ENCODE assay signal across 7 mouse cellular contexts in the genomic region with DNA sequence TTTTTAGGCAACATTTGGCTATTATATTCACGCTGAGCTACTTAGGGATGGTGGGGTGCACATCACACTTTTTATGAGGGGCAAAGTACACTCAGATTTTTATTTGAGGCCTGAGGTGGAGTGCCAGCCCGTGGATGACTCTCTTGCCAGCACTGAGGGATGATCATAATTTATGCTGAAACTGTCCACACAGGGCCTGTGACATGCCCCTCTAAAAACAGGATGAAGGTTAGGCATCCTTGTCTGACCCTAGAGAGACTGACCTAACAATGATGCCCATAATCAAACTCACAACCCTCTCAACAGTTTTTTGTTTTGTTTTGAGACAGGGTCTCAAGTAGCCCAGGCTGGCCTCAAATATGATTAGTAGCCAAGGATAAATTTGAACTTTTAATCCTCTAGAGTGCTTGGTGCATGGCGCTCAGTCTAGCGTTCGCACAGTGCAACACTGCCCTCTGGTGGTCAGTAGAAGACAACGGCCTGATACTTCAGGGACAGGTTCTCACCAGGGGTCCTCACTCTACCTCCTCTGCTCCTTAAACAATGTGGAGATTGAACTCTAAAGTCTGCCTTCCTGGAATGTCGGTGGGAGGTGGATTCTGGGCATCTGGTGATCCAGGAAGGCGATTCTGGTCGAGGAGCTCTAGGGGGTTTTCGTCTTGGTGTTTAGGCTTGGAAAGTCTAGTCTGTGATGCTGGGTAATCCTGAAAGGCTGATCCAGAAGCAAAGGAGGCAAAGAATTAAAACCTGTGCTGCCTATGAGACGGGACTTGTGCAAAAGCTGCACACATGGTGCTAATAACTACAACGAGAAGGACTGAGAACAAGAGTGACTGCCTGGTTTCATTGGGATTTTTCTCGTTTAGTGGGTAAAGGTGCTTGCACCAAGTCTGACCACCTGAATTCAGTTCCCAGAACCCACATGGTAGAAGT. TPM values are rescaled to one million over a fixed set of nuclear protein-coding genes. Genes with fewer than 3 reads are reported as not detected.
A peak's percentile ranks its signal among the peaks of the same experiment; 100 is the strongest.
DNase-seq lines count a peak whose midpoint lies in the region; ATAC-seq lines count a peak whose summit lies in the region.

No protein-coding gene starts in this region.

- WGBS in hindbrain, embryonic 14.5 days: 22% methylated on average over 13 of the region's 13 CpGs
- WGBS in midbrain, embryonic 11.5 days: 19% methylated on average over 13 of the region's 13 CpGs

- no peak overlapping the region for H3K27ac ChIP-seq in hindbrain, embryonic 14.5 days
- no peak overlapping the region for H3K27ac ChIP-seq in midbrain, embryonic 11.5 days (ENCODE audit: low read depth, low read length)

- no peaks in the 10 kb centered on the region for H3K4me1 ChIP-seq in hindbrain, embryonic 14.5 days (replicated peaks; ENCODE audit: control insufficient read depth, insufficient read depth, low read length)
- peaks cover 6% of the 10 kb centered on the region for H3K4me1 ChIP-seq in midbrain, embryonic 11.5 days (ENCODE audit: control insufficient read depth, insufficient read depth, low read length)

- no peaks in the 10 kb centered on the region for H3K27me3 ChIP-seq in hindbrain, embryonic 14.5 days (ENCODE audit: control insufficient read depth, insufficient read depth, low read length)
- H3K27me3 ChIP-seq in midbrain, embryonic 11.5 days (ENCODE audit: control insufficient read depth, insufficient read depth, low read length): peaks cover 2% of the 10 kb centered on the region; the same call in 1 of the 2 replicates

- no peaks in the 10 kb centered on the region for H3K9me3 ChIP-seq in hindbrain, embryonic 14.5 days (ENCODE audit: control insufficient read depth, low read length)
- no peaks in the 10 kb centered on the region for H3K9me3 ChIP-seq in midbrain, embryonic 11.5 days (ENCODE audit: control insufficient read depth, low read length)

- no peaks in the 10 kb centered on the region for H3K36me3 ChIP-seq in hindbrain, embryonic 14.5 days (replicated peaks; ENCODE audit: control insufficient read depth, insufficient read depth)
- no peaks in the 10 kb centered on the region for H3K36me3 ChIP-seq in midbrain, embryonic 11.5 days (ENCODE audit: control insufficient read depth, insufficient read depth, low read length)

- H3K9ac ChIP-seq in hindbrain, embryonic 14.5 days: no peak overlapping the region
- H3K9ac ChIP-seq in midbrain, embryonic 11.5 days (ENCODE audit: low read length): no peak overlapping the region

- DNase-seq in MN1 (ENCODE audit: low spot score): peak; percentile 82
- DNase-seq in c-Kit-negative CD71-positive TER-119-positive erythroid progenitor cells, embryonic 14.5 days (ENCODE audit: low read depth, low spot score): peak; percentile 42
- peak; percentile 88 for DNase-seq in hindbrain, embryonic 14.5 days (ENCODE audit: low spot score)
- peak; percentile 48 to 75 for DNase-seq in left cerebral cortex, postnatal 10 days (ENCODE audit: extremely low spot score in 1 of 2, low spot score in 2 of 2)
- DNase-seq in midbrain, embryonic 11.5 days (ENCODE audit: low spot score, missing footprints): peak; percentile 98
- DNase-seq in skeletal muscle tissue, adult 2 months (ENCODE audit: low read depth, low spot score): peak; percentile 39

- H3K4me3 ChIP-seq in hindbrain, embryonic 14.5 days (replicated peaks; ENCODE audit: low read length): no peak overlapping the region
- no peak overlapping the region for H3K4me3 ChIP-seq in midbrain, embryonic 11.5 days (ENCODE audit: low read depth, low read length)

- ATAC-seq in erythroid progenitor cell, adult 5-6 weeks (replicated peaks; ENCODE audit: low FRiP score, poor library complexity, severe bottlenecking): peak; percentile 70
- ATAC-seq in hindbrain, embryonic 14.5 days (ENCODE audit: low FRiP score): peak; percentile 83; the same call in 1 of the 2 replicates
- ATAC-seq in midbrain, embryonic 11.5 days (ENCODE audit: low FRiP score): peak; percentile 78

- H3K4me2 ChIP-seq in hindbrain, embryonic 14.5 days (replicated peaks): no peak overlapping the region
- no peak overlapping the region for H3K4me2 ChIP-seq in midbrain, embryonic 11.5 days

- intact Hi-C loops in left cerebral cortex, postnatal 10 days (cut with DNase I): no loop called here

RNA-seq across cellular contexts. Expression of gene Hsd17b3, which starts 52.7 kb away (rescaled TPM):
- total RNA-seq in erythroid progenitor cell, adult 5-6 weeks (2015; ENCODE audit: low replicate concordance): not detected in 2 replicates
- total RNA-seq in erythroid progenitor cell, adult 5-6 weeks (2017; ENCODE audit: low replicate concordance): not detected in 2 replicates
- not detected in 2 replicates for polyA plus RNA-seq in hindbrain, embryonic 14.5 days (2014; fragmentation: Nextera tagmentation; extraction: Ambion mirVana)
- total RNA-seq in left cerebral cortex, postnatal 10 days (2021): not detected
- polyA plus RNA-seq in midbrain, embryonic 11.5 days (2014; fragmentation: Nextera tagmentation; extraction: Ambion mirVana): not detected in 2 replicates

Comparison
In these comparisons a context has a peak if more than half of its experiments do, and no peak if none do; other contexts are left out.
1. DNase-seq: peak in every context shown above with its lines; median percentile 98 in midbrain, embryonic 11.5 days; 88 in hindbrain, embryonic 14.5 days; 82 in MN1; 62 in left cerebral cortex, postnatal 10 days; 42 in c-Kit-negative CD71-positive TER-119-positive erythroid progenitor cells, embryonic 14.5 days; 39 in skeletal muscle tissue, adult 2 months.